Comparison of ENCODE assay signal across 26 mouse cellular contexts in genomic region chr14:59692164-59692563, GRCm38 (mm10).
DNase-seq lines count a peak whose midpoint lies in the region; ATAC-seq and TF ChIP-seq lines count a peak whose summit lies in the region.
"Had no signal": no experiment of that assay in that cellular context is flagged by ENCODE, and none has a peak within 500 bp of the region (broad histone marks: within the 10 kb centered on the region; RNA-seq: fewer than 3 reads in every experiment).

No protein-coding gene starts in this region.

- H3K4me3 ChIP-seq in liver, adult 2 months (ENCODE audit: insufficient read depth, low read depth, low read length) = no peak overlapping the region
- H3K4me3 ChIP-seq in liver, embryonic 12.5 days = no peak overlapping the region
- H3K4me3 ChIP-seq: embryonic facial prominence, embryonic 10.5 days; heart, embryonic 10.5 days; hindbrain, embryonic 12.5 days; limb, embryonic 10.5 days; liver, embryonic 13.5 days; midbrain, embryonic 12.5 days; neural tube, embryonic 15.5 days; stomach, embryonic 15.5 days had no signal

- H3K4me1 ChIP-seq in liver, adult 2 months (ENCODE audit: control insufficient read depth, insufficient read depth, low read length) = no peaks in the 10 kb centered on the region
- H3K4me1 ChIP-seq in liver, embryonic 12.5 days = no peaks in the 10 kb centered on the region
- H3K4me1 ChIP-seq: hindbrain, embryonic 12.5 days; liver, embryonic 13.5 days; midbrain, embryonic 12.5 days; stomach, embryonic 15.5 days had no signal

- H3K36me3 ChIP-seq in liver, adult 2 months (ENCODE audit: control insufficient read depth, insufficient read depth, low read length) = no peaks in the 10 kb centered on the region
- H3K36me3 ChIP-seq in liver, embryonic 12.5 days = no peaks in the 10 kb centered on the region
- H3K36me3 ChIP-seq: embryonic facial prominence, embryonic 10.5 days; heart, embryonic 10.5 days; hindbrain, embryonic 12.5 days; limb, embryonic 10.5 days; liver, embryonic 13.5 days; midbrain, embryonic 12.5 days; neural tube, embryonic 15.5 days; stomach, embryonic 15.5 days had no signal

- 44% methylated on average over 6 of the region's 6 CpGs for WGBS in liver, adult 2 months
- 73% methylated on average over 6 of the region's 6 CpGs for WGBS in liver, embryonic 12.5 days (ENCODE audit: insufficient replicate concordance)

- no peak for ATAC-seq in liver, embryonic 12.5 days

- no peak overlapping the region for H3K9ac ChIP-seq in liver, adult 2 months (ENCODE audit: low read depth, low read length)
- H3K9ac ChIP-seq in liver, embryonic 12.5 days = no peak overlapping the region
- H3K9ac ChIP-seq: hindbrain, embryonic 12.5 days; liver, embryonic 13.5 days; midbrain, embryonic 12.5 days; neural tube, embryonic 15.5 days; stomach, embryonic 15.5 days had no signal

- intact Hi-C loops in heart, postnatal 25 days (cut with DNase I) = no loop called here
- intact Hi-C loops in heart, postnatal 14 days (cut with DNase I) = no loop called here

- DNase-seq in heart, postnatal 25 days (ENCODE audit: low spot score) = peak; percentile 9
- DNase-seq in heart, postnatal 14 days = no peak
- peak; percentile 6 for DNase-seq in liver, adult 2 months (ENCODE audit: extremely low read depth, low read depth, low spot score)
- peak; percentile 45 for DNase-seq in gonadal fat pad, adult 2 months (ENCODE audit: low read depth)
- DNase-seq in lung, postnatal 25 days (ENCODE audit: low spot score) = peak; percentile 38
- no peak for DNase-seq in layer of hippocampus, postnatal 14 days (ENCODE audit: low spot score in 2 of 2)
- DNase-seq in left cerebral cortex, adult 9 months (ENCODE audit: low spot score in 2 of 2) = no peak
- DNase-seq: adrenal gland, postnatal 36 days; cerebellum, adult 11 months; cerebellum, adult 9-11 months; gastrocnemius, postnatal 36 days; layer of hippocampus, adult 9-11 months; liver, embryonic 13.5 days; right cerebral cortex, adult 18-20 months; right cerebral cortex, postnatal 4 days; thymus, adult 18-20 months; thymus, postnatal 36 days had no signal

- H3K9me3 ChIP-seq in liver, embryonic 12.5 days (replicated peaks) = no peaks in the 10 kb centered on the region
- H3K9me3 ChIP-seq: embryonic facial prominence, embryonic 10.5 days; heart, embryonic 10.5 days; hindbrain, embryonic 12.5 days; limb, embryonic 10.5 days; liver, embryonic 13.5 days; midbrain, embryonic 12.5 days; neural tube, embryonic 15.5 days; stomach, embryonic 15.5 days had no signal

- H3K4me2 ChIP-seq in liver, embryonic 12.5 days = no peak overlapping the region
- H3K4me2 ChIP-seq: hindbrain, embryonic 12.5 days; liver, embryonic 13.5 days; midbrain, embryonic 12.5 days; neural tube, embryonic 15.5 days; stomach, embryonic 15.5 days had no signal

- H3K79me2 ChIP-seq in liver, adult 2 months (ENCODE audit: control insufficient read depth, insufficient read depth, low read length) = no peaks in the 10 kb centered on the region

- no peak overlapping the region for H3K27ac ChIP-seq in liver, adult 2 months (replicated peaks; ENCODE audit: insufficient read depth, low read depth, low read length)
- H3K27ac ChIP-seq in liver, embryonic 12.5 days = no peak overlapping the region
- H3K27ac ChIP-seq: embryonic facial prominence, embryonic 10.5 days; heart, embryonic 10.5 days; hindbrain, embryonic 12.5 days; limb, embryonic 10.5 days; liver, embryonic 13.5 days; macrophage; midbrain, embryonic 12.5 days; neural tube, embryonic 15.5 days; stomach, embryonic 15.5 days had no signal

- no peak for TF ChIP-seq CTCF in liver, adult 2 months (IDR thresholded peaks at IDR 0.05; ENCODE audit: low read depth, low read length)

- no peak for TF ChIP-seq POLR2A in liver, adult 2 months (IDR thresholded peaks at IDR 0.05; ENCODE audit: extremely low read depth, insufficient read depth, low read length)

- H3K27me3 ChIP-seq in liver, adult 2 months (ENCODE audit: control insufficient read depth, insufficient read depth, low read length) = no peaks in the 10 kb centered on the region
- no peaks in the 10 kb centered on the region for H3K27me3 ChIP-seq in liver, embryonic 12.5 days (replicated peaks)
- H3K27me3 ChIP-seq: hindbrain, embryonic 12.5 days; liver, embryonic 13.5 days; midbrain, embryonic 12.5 days; neural tube, embryonic 15.5 days; stomach, embryonic 15.5 days had no signal

Comparison
In these comparisons a context has a peak if more than half of its experiments do, and no peak if none do; other contexts are left out.
1. DNase-seq: peak in heart, postnatal 25 days (single experiment), liver, adult 2 months (single experiment), gonadal fat pad, adult 2 months (single experiment) and lung, postnatal 25 days (single experiment); none in heart, postnatal 14 days (0 of 2), layer of hippocampus, postnatal 14 days (0 of 2) and left cerebral cortex, adult 9 months (0 of 2).